Mouse (Mus musculus): Measurements from ENCODE around the gene Cdcp1. TPM values are rescaled to one million over a fixed set of nuclear protein-coding genes. Genes with fewer than 3 reads are reported as not detected.

The Cdcp1 gene
- polyA plus RNA-seq (2017; shearing (Covaris generic)): 0.32 TPM

DNA sequence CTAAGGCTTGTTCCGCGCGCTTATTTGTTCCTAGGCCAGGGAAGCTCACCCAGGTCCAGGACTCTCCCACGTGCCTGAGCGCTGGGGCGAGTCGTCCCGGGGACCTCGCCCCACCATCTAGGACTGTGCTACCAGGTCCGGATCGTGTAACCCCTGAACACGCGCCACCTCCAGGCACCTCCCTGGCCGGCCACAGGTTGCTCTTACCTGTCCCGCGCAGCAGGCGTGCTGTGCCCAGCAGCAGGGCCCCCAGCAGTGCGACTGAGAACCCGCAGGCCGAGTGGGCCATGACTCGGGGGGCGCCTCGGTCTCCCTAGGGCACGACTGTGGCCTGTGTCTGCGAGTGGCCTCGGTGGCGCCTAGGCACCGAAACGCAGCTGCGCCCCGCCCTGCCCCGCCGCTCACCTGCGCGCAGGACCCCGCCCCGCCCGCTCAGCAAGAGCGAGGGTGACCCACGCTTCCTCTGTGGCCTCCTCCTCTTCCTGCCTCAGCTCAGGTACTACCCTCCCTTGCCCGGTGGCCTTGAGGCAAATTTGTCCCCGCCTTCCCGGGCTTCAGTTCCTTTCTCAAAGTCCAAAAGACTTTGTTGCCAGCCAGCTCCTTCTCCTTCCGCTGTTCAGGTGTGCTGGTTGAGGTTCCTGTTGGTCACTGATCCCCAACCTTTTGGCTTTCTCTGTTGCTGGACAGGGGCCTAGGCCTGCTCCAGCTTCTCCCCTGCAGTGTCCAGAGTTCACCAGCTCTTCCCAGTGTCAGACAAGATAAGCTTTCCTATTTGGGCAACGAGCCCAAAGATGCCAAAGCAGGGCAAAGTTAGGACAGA is at the start of gene Cdcp1:
Gene Cdcp1 (minus strand): TSS at position 418 of the 820 bp plus-strand sequence.

DNA sequence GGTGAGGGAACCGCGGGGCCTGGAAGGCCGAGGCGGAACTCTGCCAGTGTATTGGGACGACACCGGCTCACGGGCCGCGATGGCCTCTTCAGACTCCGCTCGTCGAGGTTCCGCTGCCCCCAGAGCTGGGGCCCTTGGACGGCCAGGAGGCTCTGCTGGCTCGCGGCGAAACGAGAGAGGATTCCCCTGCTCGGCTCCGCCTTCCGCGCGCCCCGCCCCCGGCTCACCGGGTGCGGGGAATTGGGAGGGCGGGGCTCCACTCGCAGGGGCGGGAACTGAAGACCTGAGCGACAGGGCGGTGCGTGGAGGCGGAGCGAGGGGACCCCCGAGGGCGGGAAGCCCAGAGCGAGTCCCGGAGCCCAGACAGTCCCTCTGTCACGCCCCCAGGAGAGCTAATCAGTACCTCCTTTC is 44.8 kb upstream of the Cdcp1 start, which contains the start of gene Tmem158:
Gene Tmem158 (minus strand): TSS at position 154 of the 411 bp plus-strand sequence.

DNA sequence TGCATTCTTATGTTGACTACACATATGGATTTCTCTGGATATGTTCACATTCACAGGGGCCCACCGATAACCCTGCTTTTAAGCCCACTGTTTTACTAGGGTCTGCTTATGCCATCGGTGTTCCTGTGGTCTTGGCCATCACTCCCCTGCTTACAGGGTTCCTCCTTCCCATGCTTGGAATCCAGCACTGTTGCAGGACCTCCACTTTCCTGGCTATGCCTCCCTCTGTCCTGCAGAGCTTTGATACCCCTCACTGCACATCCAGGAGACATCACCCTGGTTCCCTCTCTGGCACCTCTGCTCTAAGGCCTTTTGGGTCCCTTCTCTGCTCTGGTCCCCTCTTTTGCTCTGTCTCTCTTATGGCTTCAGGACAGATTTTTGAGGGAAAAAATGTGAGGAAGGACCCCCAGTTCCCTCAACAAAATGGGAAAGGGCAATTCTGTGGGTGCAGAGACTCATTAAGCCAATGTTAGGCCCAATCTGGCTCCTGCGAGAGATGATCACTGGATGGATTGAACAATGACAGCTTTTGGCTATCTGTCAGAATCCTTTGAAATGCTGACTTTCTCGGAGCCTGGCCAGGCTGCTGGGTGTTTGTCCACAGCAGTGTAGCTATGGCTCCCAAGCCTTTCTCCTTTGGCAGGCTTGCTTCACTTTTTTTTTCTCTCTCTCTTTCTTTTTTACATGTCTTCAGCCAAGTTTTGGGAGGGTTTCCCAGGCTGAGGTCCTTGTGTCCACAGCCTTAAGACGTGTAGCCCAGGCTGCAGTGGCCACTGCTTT is 65.4 kb downstream of the Cdcp1 start, which contains the start of gene Clec3b:
Gene Clec3b (plus strand): TSS at position 706 of the 780 bp plus-strand sequence.

Other genes starting within 250 kb of the Cdcp1 start
- gene Tmem42, start 194.7 kb downstream of the Cdcp1 start, polyA plus RNA-seq (2017; shearing (Covaris generic)): 14.2 TPM
- 1.1 TPM for gene Tgm4, start 181.3 kb downstream of the Cdcp1 start, polyA plus RNA-seq (2017; shearing (Covaris generic))
- 63.2 TPM for gene Zdhhc3, start 102.8 kb downstream of the Cdcp1 start, polyA plus RNA-seq (2017; shearing (Covaris generic))
- gene Exosc7, start 102.8 kb downstream of the Cdcp1 start, polyA plus RNA-seq (2017; shearing (Covaris generic)): 56.0 TPM
- not detected for gene Clec3b, start 65.1 kb downstream of the Cdcp1 start, polyA plus RNA-seq (2017; shearing (Covaris generic))
- 1.5 TPM for gene Tmem158, start 44.7 kb upstream of the Cdcp1 start, polyA plus RNA-seq (2017; shearing (Covaris generic))
- gene Lars2, start 150.9 kb upstream of the Cdcp1 start, polyA plus RNA-seq (2017; shearing (Covaris generic)): 201 TPM

All from effector memory CD4-positive, alpha-beta T cell, adult 7 months (primary cell).